Mouse (Mus musculus): Measurements from ENCODE around the gene Ube2e3.

The Ube2e3 gene

DNA sequence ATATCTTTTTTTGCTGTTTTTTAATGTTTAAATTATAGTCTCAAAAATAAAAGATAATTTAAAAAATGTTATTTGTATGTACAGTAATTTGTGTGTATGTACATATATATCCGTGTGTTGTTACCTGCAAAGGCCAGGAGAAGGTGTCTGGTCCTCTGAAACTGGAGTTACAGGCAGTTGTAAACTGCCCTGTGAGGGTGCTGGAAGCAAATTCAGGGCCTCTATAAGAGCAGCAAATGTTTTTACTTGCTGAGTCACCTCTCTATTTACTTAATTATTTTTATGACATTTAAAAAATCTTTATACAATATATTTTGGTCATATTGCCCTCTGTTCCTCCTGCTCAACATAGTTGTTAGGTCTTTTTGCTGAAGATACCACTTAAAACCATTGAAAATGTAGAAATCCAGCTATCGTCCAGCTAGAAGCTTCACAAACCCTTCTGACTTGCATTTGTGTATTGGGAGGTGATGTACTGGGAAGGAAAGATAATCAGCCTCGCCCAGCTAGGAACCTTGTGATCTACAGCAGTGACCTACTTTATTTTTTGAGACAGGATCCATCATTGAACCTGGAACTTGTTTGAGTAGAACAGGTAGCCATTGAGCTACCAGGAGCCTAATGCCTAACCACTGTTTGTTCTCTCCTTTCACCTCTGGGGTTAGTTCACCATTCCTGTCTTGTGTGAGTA lies 15.0 kb downstream of the Ube2e3 start:
- no peak for DNase-seq (ENCODE audit: low read depth, low spot score)

DNA sequence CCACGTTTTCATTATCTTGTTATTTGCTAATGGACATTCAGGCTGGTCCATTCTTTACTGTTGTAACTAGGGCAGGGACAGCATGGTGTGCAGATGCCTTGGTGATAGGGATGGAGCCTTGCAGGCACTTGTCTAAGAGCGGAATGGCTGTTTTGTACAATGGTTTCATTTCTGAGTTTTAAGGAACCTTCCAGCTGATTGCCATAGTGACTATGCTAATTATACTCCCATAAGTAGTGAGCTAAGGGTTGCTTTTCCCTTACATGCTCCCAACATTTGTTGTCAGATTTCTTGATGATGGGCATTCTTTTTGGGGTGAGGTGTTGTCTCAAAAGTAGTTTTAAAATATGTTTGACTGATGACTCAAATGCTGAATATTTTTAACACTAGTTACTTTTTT lies 18.5 kb downstream of the Ube2e3 start:
- DNase-seq (ENCODE audit: low read depth, low spot score): no peak

DNA sequence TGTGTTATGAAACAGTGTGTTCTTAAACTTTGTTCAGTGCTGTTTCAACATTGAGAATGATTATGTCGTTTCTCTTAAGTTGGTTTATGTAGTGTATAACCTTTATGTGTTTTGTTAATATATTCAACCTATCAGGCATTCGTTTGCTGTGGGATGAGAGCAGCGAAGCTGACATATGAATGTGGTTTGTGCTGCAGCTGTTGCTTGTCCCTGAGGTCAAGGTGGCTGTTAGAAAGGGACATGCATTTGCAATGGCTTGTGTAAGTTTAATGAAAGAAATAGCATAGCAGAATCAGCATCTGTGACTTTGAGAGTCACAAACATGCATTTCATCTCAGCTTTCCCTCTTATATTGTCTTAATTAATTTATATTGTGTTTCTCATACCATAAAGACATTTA lies 20.3 kb downstream of the Ube2e3 start:
- DNase-seq (ENCODE audit: low read depth, low spot score): no peak

DNA sequence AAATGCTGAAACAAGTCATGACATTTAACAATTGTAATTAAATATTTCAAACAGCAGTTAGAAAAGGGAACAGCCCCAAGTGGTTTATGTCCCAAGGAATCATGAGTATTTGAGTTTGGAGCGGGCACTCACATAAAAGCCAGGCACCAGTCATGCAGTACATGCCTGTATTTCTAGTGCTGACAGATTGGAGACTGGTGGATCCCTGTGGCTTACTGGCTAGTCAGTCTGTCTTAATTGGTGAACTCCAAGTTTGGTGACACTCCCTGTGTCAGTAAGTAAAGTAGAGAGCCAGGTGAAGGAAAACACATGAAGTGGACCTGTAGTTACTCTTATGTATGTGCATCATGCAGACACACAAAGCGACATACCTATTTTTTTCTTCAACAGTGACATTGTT lies 27.3 kb downstream of the Ube2e3 start:
- no peak for DNase-seq (ENCODE audit: low read depth, low spot score)

DNA sequence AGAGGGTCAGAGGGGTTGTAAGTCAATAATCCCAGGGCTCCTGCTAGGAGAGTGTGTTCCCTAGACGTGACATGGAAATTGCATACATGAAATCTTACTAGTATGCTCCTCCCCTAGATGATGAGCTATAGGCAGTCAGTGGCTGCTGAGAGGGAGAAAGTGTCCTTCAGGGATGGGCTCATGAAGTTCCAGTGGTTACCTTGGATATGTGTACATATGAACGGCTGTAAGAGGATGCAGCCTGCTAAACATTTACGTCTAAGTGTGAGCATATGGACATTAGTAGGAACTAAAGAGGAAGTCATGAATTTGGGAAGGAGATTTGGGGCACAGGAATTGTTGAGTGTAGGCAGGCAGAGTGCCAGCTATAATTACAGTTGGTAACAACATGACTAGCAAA lies 38.0 kb downstream of the Ube2e3 start:
- DNase-seq (ENCODE audit: low read depth, low spot score): no peak

DNA sequence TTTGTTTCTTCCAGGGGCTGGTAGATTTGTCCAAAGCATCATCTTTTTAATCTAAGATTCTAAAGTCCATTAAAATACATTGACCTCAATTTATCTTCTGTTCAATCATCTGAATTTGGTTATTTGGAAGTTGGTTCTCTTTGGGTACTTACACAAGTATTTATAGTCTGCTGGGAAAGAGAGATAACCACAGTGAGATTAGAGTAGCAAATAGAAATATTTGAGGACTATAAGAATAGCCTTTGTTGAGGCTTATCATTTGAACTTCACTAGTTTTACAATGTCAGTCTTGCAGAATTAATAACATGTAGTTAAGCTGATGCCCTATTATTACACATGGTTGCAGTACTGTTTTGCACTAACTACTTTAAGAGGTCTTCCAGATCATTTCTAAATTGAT lies 43.6 kb downstream of the Ube2e3 start:
- DNase-seq (ENCODE audit: low read depth, low spot score): no peak

DNA sequence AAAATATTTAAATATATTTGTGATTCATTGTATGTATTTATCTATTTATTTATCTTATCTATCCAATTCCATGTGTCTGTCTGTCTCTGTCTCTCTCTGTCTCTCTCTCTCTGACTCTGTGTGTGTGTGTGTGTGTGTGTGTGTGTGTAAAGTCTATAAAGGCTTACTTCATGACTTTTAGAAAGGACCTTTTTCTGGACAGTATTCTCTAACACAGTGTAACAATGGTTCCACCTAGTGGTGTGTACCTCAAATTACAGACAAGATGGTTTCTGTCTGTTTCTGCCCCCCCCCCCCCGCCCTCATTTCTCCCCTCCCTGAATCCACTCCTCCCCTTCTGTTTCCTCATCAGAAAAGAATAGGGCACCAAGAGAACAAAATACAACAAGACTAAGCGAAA lies 46.9 kb downstream of the Ube2e3 start:
- no peak for DNase-seq (ENCODE audit: low read depth, low spot score)

DNA sequence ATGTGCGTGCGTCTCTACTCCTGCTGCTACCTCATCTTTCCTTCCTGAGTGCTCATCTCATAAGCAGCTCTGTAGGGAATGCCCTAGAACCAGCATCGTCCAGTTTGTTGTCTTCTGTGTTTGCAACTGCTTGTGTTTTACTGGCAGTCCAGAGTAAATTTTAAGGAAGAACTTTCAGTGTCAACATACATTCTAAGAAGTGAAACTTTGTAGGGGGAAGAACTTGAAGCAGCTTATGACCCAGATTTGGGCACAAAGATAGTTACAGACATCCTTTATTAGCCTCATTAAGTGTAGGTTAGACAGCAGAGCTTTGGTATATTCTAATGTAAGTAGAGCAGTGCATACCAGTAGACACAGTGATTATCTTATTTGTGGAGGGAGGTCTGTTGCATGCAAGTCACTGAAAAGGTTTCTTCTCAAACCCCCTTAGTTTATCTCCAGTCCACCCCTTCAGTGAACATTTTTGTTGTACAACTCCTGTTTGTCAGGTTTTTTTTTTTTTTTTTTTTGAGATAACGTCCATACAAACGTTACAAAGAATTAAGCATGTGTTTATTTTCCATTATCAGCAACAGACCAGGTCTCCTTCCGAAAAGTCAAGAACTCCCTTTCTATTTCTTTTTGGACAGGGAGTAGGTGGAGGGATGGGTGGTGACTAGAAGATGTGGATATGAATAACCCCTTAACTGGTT lies 55.2 kb downstream of the Ube2e3 start:
- no peak for DNase-seq (ENCODE audit: low read depth, low spot score)

DNA sequence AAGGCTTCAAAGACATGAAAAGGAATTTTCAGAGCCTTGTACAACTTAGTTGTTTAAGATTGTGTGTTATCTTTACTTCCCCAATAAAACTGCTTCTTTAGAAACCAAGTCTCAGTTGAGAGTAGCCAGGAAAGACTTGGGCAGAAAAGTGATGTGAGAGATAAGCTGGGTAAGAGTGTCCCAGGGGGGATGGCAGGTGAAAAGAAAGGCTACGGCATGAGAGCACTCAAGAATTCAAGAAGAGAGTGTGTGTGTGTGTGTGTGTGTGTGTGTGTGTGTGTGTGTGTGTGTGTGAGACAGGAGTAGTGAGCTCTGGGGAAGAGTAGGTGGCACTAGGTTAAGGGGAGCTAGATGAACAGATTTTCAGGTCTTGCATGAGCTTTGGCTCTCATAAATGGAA lies 57.9 kb downstream of the Ube2e3 start:
- DNase-seq (ENCODE audit: low read depth, low spot score): no peak

DNA sequence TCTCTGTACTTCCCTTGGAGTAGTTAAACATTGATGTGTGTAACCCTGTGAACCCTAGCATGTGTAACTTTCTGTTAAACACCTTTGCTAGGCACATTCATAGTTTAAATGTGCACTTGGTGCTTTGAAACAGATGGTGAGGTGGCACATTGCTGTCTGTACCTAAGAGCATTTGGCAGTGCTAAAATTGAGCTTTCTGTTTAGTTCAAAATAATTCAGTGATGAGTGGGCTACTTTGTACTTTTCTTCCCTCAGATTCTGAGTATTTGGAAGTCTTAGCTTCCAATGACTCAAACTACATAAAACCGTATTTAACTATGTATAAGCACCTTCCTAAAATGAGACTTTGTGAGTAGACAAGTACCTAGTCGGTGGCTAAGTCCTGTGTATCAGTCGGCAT lies 59.7 kb downstream of the Ube2e3 start:
- no peak for DNase-seq (ENCODE audit: low read depth, low spot score)

DNA sequence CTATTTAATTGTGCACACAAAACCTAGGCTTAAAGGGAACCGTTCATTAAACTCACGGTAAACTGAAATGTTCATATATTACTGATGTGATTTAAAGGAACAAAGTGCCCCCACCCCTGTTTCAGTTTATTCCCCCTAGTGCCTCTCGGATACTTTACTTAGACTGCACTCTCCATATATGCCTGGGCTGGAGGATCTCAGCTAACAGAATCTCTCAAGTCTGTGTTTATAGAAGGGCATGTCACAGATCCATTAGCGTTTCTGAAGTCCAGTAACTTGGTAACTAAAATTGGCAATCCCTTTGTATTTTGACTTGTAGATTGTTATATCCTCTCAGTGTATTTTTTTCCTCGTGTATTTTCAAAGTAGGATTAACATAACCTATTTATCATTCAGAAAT lies 60.2 kb downstream of the Ube2e3 start:
- no peak for DNase-seq (ENCODE audit: low read depth, low spot score)

DNA sequence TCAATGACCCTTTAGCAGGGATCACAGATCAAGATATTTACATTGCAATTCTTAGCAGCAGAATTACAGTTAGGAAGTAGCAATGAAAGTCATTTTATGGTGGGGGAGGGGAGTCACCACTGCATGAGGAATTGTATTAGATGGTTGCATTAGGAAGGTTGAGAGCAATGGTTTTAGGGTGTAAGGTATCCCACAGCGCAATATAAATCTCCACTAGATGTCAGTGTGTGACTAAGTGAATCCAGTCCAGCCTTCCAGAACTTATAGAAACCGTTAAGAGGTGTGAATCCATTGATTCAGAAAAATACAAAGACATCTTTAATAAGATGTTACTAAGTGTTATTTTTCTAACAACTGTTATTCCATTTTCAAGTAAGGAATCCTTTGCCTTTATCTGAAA lies 63.4 kb downstream of the Ube2e3 start:
- no peak for DNase-seq (ENCODE audit: low read depth, low spot score)

DNA sequence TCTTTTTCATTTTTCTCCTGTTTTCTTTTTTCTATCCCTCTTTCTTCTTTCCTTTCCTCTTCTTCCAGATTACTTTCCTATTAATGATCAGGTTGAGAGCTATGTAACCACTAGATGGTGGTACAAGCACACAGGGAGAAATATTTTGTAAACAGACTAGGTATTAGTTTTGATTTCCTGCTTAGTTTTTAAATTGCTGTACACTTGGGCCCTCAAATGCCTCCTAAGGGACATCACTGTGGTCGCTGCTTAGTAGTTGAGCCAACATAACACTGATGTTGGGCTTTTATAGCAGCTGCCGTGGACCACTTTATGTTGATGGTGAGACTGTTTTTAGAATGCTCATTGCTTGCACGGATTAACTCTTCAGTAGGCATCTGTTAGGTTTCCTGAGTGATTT lies 91.5 kb downstream of the Ube2e3 start:
- DNase-seq (ENCODE audit: low read depth, low spot score): no peak

DNA sequence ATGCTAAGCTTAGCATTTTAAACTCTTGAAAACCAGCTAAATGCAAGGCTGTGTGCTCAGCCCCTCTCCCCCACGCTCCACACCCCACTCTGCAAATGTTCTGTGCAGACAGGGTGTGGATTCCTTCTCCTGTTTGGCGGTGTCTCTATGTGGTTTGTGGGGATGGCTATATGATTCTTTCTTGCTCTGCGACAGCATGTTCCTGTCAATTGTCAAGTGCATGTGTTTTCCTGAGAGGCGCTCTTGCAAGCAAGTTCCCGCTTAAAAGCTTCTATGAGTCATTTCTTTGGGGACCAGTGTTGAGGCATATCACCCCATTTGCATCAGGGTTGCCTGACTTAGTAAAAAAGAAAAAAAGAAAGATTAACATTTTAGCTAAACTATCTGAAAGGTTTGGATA lies 92.4 kb downstream of the Ube2e3 start:
- DNase-seq (ENCODE audit: low read depth, low spot score): no peak

DNA sequence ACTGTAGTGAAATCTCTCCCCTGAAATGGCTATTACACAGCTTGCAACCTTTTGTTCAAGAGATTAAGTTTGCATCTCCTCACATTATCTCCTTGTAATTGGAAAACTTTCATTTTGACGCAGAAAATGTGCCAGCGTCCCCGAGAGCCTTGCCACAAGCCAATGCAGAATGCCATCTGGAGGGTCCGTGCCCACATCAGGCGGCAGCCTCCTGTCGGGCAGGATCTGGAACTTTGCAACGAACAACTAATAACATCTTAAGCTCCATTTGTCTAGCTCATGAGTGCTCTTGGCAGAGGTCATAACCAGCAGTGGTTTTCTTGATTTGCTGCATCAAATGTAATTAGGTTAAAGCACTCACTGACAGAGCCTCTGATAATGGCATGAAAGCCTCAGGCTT lies 93.1 kb downstream of the Ube2e3 start:
- no peak for DNase-seq (ENCODE audit: low read depth, low spot score)

DNA sequence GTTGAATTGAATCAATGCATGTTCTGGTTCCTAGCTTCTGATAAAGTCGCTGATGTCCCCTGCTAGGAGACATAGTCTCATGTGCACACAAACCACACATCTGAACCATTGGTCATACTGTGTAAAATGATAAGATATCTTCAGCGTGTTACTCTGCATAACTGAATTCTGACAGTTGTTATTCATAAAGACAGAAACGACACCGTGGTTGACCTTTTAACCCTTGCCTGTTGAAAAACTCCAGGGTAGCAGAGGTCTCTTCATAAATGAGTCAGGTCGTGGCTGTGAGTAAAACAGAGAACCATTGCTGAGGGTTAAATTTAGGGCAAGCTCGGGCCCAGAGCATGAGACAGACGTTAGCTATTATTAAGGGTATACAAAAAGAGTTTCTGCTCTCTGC lies 93.7 kb downstream of the Ube2e3 start:
- DNase-seq (ENCODE audit: low read depth, low spot score): no peak

DNA sequence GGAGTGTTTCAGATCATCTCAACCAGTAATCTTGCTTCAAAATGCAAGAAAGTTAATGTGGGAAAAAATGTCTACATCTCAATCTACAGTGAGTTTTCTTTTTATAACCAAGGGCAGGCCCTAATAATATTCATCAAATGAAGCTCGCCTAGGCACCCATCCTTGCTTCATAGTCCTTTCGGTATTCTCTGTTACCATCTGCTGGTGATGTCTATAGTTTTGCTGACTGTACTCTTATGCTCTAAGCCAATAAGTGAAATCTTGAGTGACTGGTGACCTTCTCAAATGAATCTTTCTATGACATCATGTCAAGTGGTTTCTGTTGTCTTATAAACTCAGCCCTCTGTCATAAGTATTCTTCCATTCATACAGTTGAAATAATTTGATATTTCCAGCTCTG lies 97.1 kb downstream of the Ube2e3 start:
- DNase-seq (ENCODE audit: low read depth, low spot score): no peak

DNA sequence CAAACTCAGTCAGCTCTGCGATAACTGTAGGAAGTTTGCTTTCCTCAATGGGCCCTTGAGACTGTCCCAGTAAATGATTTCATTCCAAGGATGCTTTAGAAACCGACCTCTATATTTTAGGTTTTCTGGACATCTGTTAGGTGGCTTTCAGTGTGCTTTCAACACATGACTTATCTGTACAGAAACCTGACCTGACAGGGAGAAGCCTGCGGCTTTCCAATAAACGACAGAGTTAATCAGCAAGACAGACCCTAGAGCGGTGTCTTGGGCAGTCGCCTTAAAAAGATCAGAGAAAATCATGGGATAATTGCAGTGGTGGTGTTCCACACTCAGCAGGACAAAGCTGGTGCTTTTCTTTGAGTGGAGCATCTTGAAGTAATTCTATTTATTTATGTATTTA lies 97.5 kb downstream of the Ube2e3 start:
- no peak for DNase-seq (ENCODE audit: low read depth, low spot score)

DNA sequence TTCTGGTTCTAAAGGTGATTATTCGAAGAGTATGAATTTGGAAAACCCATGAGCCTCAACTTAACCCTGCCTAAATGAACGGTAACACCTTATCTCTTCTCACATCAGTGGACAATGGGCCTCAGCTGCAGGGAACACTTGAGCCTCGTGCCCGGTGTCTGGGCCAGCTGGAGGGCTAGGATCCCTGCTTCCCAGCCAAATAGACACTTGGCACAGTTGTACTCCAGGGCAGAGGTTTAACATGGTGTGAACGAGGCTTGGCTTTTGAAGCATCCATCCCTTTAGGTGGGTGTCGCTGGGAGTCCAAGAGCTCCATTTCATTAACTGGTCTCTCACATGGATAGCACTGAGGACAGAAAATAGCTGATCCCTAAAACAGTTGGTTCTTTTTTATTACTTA lies 102.2 kb downstream of the Ube2e3 start:
- no peak for DNase-seq (ENCODE audit: low read depth, low spot score)

All from embryo, embryonic 11.5 days (tissue).